Mouse (Mus musculus) hindbrain, embryonic 10.5 days (tissue): ENCODE data around the gene Cald1. TPM values are rescaled to one million over a fixed set of nuclear protein-coding genes. Genes with fewer than 3 reads are reported as not detected.

Experiments
- DNase-seq: peaks from one replicate; pipeline ENCODE4 v3.0.0-alpha.2; 2017; ENCODE audit warnings: low spot score
- H3K27ac ChIP-seq: fragments of 300-500 bp; sonication (generic); 2 replicates; pipeline ENCODE4 v1.5.1; 2016; ENCODE audit warnings: mild to moderate bottlenecking, moderate library complexity
- H3K27me3 ChIP-seq: fragments of 300-500 bp; sonication (generic); 2 replicates; pipeline ENCODE4 v1.6.1; 2016; ENCODE audit warnings: mild to moderate bottlenecking; ENCODE audit not compliant: poor library complexity, insufficient read depth, severe bottlenecking
- H3K36me3 ChIP-seq: fragments of 300-500 bp; sonication (generic); 2 replicates; pipeline ENCODE4 v1.6.1; 2016; ENCODE audit warnings: mild to moderate bottlenecking, moderate library complexity
- H3K4me1 ChIP-seq: fragments of 300-500 bp; sonication (generic); replicated peaks from 2 replicates; pipeline ENCODE4 v1.6.1; 2016; ENCODE audit warnings: mild to moderate bottlenecking
- H3K4me3 ChIP-seq: fragments of 300-500 bp; sonication (generic); 2 replicates; pipeline ENCODE4 v1.5.1; 2016; ENCODE audit warnings: mild to moderate bottlenecking, moderate library complexity
- H3K9me3 ChIP-seq: fragments of 300-500 bp; sonication (generic); 2 replicates; pipeline ENCODE4 v1.6.1; 2016; ENCODE audit warnings: mild to moderate bottlenecking, moderate library complexity
- WGBS: fragments of 180-500 bp; shearing (Covaris S2); methylation state at CpG from one replicate; pipeline ENCODE4 v1.1.7; 2016; 5-methylcytosine and 5-hydroxymethylcytosine counted together
- polyA plus RNA-seq: library from polyadenylated mRNA; unstranded; fragments of >200 nt; fragmentation: Nextera tagmentation; extraction: Ambion mirVana; gene quantifications from 2 replicates; pipeline ENCODE4 v1.2.1, GENCODE M21; 2016

Gene Cald1
- polyA plus RNA-seq, 1 experiment from 2014 or later = 117 TPM

GRCm38 (mm10) chr6:34655719-34656118, 57.4 kb downstream of the Cald1 start:
- no peaks in the 10 kb centered on the region for H3K27me3 ChIP-seq
- H3K4me3 ChIP-seq = no peak overlapping the region
- WGBS = 87% methylated on average over 3 of the region's 3 CpGs
- no peak overlapping the region for H3K27ac ChIP-seq
- DNase-seq = no peak
- no peaks in the 10 kb centered on the region for H3K36me3 ChIP-seq
- no peaks in the 10 kb centered on the region for H3K9me3 ChIP-seq
- H3K4me1 ChIP-seq = peaks cover 2% of the 10 kb centered on the region; the same call in 1 of the 2 replicates

- H3K27me3 ChIP-seq = no peaks in the 10 kb centered on the region
- no peak for DNase-seq
- no peaks in the 10 kb centered on the region for H3K36me3 ChIP-seq
- H3K27ac ChIP-seq = no peak overlapping the region
- H3K4me1 ChIP-seq = peaks cover 5% of the 10 kb centered on the region; the same call in 1 of the 2 replicates
- no peaks in the 10 kb centered on the region for H3K9me3 ChIP-seq
- WGBS = 86% methylated on average over 5 of the region's 5 CpGs
- no peak overlapping the region for H3K4me3 ChIP-seq
Measured at GRCm38 (mm10) chr6:34658791-34659190, 60.5 kb downstream of the Cald1 start.

GRCm38 (mm10) chr6:34660724-34661123, 62.4 kb downstream of the Cald1 start:
- Histone ChIP-seq H3K36me3 (no peaks in the 10 kb centered on the region), H3K4me3 (no peak overlapping the region), H3K27ac (no peak overlapping the region), H3K4me1 (peaks cover 5% of the 10 kb centered on the region; the same call in 1 of the 2 replicates), H3K27me3 (no peaks in the 10 kb centered on the region), H3K9me3 (no peaks in the 10 kb centered on the region)
- no peak for DNase-seq
- WGBS = 71% methylated on average over 8 of the region's 8 CpGs

GRCm38 (mm10) chr6:34662626-34663025, 64.3 kb downstream of the Cald1 start:
- Histone ChIP-seq H3K27me3 (no peaks in the 10 kb centered on the region), H3K4me3 (no peak overlapping the region), H3K27ac (no peak overlapping the region), H3K4me1 (peaks cover 5% of the 10 kb centered on the region; the same call in 1 of the 2 replicates), H3K36me3 (no peaks in the 10 kb centered on the region), H3K9me3 (no peaks in the 10 kb centered on the region)
- no peak for DNase-seq
- 83% methylated on average over 6 of the region's 6 CpGs for WGBS

DNA sequence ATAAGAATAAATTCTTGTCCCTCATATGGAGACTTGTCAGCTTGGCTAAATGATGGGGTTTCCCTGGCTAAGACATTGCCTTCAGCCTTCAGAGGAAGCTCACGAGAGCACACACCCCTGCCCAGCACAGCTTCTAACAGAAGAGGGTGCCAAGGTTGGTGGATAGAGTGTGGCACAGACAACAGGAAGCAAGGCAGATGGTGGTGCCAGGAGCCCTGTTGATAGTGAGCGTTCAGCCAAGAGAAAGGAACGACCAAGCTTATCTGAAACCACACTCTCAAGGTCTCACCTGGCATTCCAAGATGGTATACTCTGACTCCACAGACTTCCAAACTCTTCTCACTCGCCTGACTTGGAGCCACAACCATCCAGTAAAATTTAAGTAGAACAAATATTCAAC, 66.0 kb downstream of the Cald1 start:
- Histone ChIP-seq H3K4me3 (no peak overlapping the region), H3K27me3 (no peaks in the 10 kb centered on the region), H3K27ac (no peak overlapping the region), H3K9me3 (no peaks in the 10 kb centered on the region), H3K4me1 (peaks cover 5% of the 10 kb centered on the region; the same call in 1 of the 2 replicates), H3K36me3 (no peaks in the 10 kb centered on the region)
- DNase-seq = no peak
- 89% methylated on average over 4 of the region's 4 CpGs for WGBS

- H3K4me1 ChIP-seq = peaks cover 5% of the 10 kb centered on the region; the same call in 1 of the 2 replicates
- H3K4me3 ChIP-seq = no peak overlapping the region
- DNase-seq = no peak
- no peaks in the 10 kb centered on the region for H3K27me3 ChIP-seq
- no peaks in the 10 kb centered on the region for H3K36me3 ChIP-seq
- no peak overlapping the region for H3K27ac ChIP-seq
- H3K9me3 ChIP-seq = no peaks in the 10 kb centered on the region
- WGBS = 72% methylated on average over 5 of the region's 5 CpGs
Measured at GRCm38 (mm10) chr6:34664749-34665148, 66.4 kb downstream of the Cald1 start.

DNA sequence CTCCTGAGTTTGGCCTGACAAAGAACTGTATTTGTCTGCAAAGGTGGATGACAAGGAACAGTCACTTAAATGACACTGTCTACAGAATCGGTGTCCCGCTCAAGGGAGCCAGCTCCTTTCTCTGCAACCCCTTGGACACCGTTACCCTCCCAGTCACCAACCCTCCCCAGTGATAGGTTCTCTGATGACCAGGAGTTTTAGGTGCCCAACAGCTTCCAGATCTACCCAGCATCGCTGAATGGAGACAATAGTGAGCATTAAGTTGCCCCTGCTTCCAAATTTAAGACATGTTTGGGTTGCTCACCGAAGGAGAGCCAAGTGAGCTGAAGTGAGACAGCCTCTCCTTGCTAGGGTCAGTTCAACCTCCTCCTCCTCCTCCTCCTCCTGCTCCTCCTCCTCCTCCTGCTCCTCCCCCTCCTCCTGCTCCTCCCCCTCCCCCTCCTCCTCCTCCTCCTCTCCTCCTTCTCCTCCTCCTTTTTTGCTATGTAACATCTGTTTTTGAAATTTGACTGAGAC, 70.5 kb downstream of the Cald1 start:
- no peak for DNase-seq
- H3K9me3 ChIP-seq = no peaks in the 10 kb centered on the region
- 87% methylated on average over 5 of the region's 5 CpGs for WGBS
- H3K36me3 ChIP-seq = no peaks in the 10 kb centered on the region
- H3K4me1 ChIP-seq = no peaks in the 10 kb centered on the region
- no peaks in the 10 kb centered on the region for H3K27me3 ChIP-seq
- H3K27ac ChIP-seq = no peak overlapping the region
- no peak overlapping the region for H3K4me3 ChIP-seq

DNA sequence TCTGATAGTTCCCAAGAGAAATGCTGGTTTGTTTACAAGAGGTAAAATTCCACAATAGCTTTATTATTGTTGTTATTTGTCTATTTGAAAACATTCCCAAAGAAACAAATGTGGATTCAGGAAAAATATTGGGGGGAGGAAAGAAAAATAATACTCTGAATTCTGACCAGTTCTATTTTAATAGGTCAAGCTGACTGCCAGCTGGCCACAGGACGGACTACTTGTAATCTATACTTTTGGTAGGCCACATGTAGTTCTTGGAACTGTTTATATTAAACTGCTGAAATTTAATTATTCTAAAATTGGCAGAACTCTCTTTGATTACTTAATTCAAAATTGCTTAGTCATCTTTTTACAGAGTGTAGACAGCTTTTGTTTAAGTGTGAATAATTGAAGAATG, 73.1 kb downstream of the Cald1 start:
- 86% methylated on average over 1 of the region's 1 CpGs for WGBS
- H3K36me3 ChIP-seq = no peaks in the 10 kb centered on the region
- no peak for DNase-seq
- no peaks in the 10 kb centered on the region for H3K4me1 ChIP-seq
- no peaks in the 10 kb centered on the region for H3K9me3 ChIP-seq
- H3K4me3 ChIP-seq = no peak overlapping the region
- no peaks in the 10 kb centered on the region for H3K27me3 ChIP-seq
- no peak overlapping the region for H3K27ac ChIP-seq

DNA sequence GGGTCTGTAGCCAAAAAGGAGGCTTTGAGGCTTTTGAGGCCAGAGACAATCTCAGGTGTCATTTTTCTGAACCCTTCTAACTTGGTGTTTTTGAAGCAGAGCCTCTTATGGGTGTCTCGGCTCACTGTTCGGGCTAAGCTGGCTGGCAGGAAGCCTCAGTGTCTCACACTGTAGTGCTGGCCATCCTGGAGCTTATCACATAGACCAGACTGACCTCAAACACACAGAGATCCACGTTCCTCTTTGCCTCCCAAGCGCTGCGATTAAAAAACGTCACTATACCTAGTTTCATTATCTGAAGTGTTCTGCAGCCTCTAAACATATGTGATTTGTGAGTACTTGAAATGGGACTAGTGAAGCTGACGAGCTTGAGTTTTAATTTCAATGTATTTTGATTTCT, 76.1 kb downstream of the Cald1 start:
- no peak overlapping the region for H3K27ac ChIP-seq
- no peaks in the 10 kb centered on the region for H3K4me1 ChIP-seq
- H3K9me3 ChIP-seq = no peaks in the 10 kb centered on the region
- no peak overlapping the region for H3K4me3 ChIP-seq
- no peaks in the 10 kb centered on the region for H3K27me3 ChIP-seq
- 88% methylated on average over 7 of the region's 7 CpGs for WGBS
- DNase-seq = no peak
- H3K36me3 ChIP-seq = no peaks in the 10 kb centered on the region

DNA sequence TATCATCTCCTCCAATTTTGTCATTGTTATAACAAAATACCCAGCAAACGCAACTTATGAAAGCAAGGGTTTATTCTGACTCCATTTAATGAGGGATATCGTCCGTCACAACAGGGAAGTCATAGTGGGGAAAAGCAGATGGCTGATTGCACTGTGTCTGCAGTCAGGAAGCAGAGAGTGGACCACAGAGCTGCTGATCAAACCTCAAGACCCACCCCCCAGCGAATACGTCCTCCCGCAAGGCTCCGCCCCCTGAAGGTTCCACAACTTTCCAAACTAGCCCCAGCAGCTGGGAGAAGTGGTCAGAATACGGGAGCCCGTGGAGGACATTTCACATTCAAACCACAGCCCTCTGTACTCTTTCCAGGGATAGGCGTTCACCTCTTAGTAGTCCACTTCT, 76.6 kb downstream of the Cald1 start:
- H3K9me3 ChIP-seq = no peaks in the 10 kb centered on the region
- no peaks in the 10 kb centered on the region for H3K36me3 ChIP-seq
- H3K27ac ChIP-seq = no peak overlapping the region
- no peak for DNase-seq
- no peak overlapping the region for H3K4me3 ChIP-seq
- WGBS = 82% methylated on average over 10 of the region's 10 CpGs
- no peaks in the 10 kb centered on the region for H3K4me1 ChIP-seq
- H3K27me3 ChIP-seq = no peaks in the 10 kb centered on the region

DNA sequence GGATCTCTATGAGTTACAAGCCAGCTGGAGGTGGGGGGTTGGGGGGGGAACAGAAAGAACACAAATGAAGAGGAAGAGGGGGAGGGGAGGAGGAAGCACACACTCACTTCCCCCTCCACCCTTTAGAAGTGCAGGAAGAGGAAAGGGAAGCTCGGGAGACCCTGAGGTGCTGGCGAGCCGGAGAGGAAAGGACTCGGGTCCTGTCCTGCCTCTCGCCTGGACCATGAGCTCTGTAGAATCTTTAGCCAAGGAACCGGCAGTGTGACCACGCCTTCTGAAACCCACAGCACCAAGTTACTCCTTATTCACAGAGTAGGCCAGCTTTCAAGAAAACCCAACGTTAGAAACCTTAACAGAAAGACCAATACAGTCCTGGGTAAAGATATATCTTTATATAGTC, 83.8 kb downstream of the Cald1 start:
- H3K27me3 ChIP-seq = no peaks in the 10 kb centered on the region
- DNase-seq = no peak
- no peak overlapping the region for H3K4me3 ChIP-seq
- no peaks in the 10 kb centered on the region for H3K36me3 ChIP-seq
- no peaks in the 10 kb centered on the region for H3K9me3 ChIP-seq
- peaks cover 15% of the 10 kb centered on the region for H3K4me1 ChIP-seq
- H3K27ac ChIP-seq = no peak overlapping the region
- 70% methylated on average over 8 of the region's 8 CpGs for WGBS

GRCm38 (mm10) chr6:34684886-34685285, 86.6 kb downstream of the Cald1 start:
- no peaks in the 10 kb centered on the region for H3K36me3 ChIP-seq
- H3K4me3 ChIP-seq = no peak overlapping the region
- WGBS = 42% methylated on average over 8 of the region's 8 CpGs
- H3K4me1 ChIP-seq = peaks cover 15% of the 10 kb centered on the region
- H3K9me3 ChIP-seq = no peaks in the 10 kb centered on the region
- DNase-seq = peak; percentile 34
- no peaks in the 10 kb centered on the region for H3K27me3 ChIP-seq
- H3K27ac ChIP-seq = peak overlapping the region; percentile 76

GRCm38 (mm10) chr6:34688971-34689370, 90.7 kb downstream of the Cald1 start:
- no peaks in the 10 kb centered on the region for H3K36me3 ChIP-seq
- no peaks in the 10 kb centered on the region for H3K9me3 ChIP-seq
- peaks cover 12% of the 10 kb centered on the region for H3K4me1 ChIP-seq
- no peak overlapping the region for H3K27ac ChIP-seq
- no peak for DNase-seq
- H3K27me3 ChIP-seq = no peaks in the 10 kb centered on the region
- 81% methylated on average over 2 of the region's 2 CpGs for WGBS
- H3K4me3 ChIP-seq = no peak overlapping the region

DNA sequence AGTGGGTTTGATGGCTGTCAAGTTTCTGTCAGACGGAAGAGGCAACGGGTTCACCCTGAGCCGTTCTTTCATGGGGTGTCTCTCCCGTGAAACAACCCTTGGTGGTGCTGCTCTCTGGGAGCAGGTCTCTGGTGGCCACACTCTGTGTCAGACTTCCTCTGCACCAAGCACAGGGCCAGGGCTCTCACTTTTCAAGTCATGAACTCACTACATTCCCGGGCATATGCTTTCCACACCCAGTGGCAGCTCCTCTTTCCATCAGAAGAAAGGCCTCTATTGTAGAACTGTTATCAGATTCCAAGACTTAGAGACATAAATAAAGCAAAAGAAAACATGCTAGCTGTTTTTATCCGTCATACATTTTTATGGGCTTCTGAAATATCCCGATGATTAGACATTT, 93.1 kb downstream of the Cald1 start:
- H3K9me3 ChIP-seq = no peaks in the 10 kb centered on the region
- H3K27ac ChIP-seq = no peak overlapping the region
- H3K4me3 ChIP-seq = no peak overlapping the region
- no peaks in the 10 kb centered on the region for H3K36me3 ChIP-seq
- 69% methylated on average over 7 of the region's 7 CpGs for WGBS
- no peak for DNase-seq
- H3K4me1 ChIP-seq = no peaks in the 10 kb centered on the region
- H3K27me3 ChIP-seq = no peaks in the 10 kb centered on the region
